Mouse (Mus musculus) gastrocnemius, adult 2 months (tissue): ENCODE data around the gene Ina. TPM values are rescaled to one million over a fixed set of nuclear protein-coding genes. Genes with fewer than 3 reads are reported as not detected.
A peak's percentile ranks its signal among the peaks of the same experiment; 100 is the strongest.

Source experiments
- DNase-seq: peaks from one replicate; pipeline ENCODE4 v3.0.0; 2022
- H3K27ac ChIP-seq: fragments of 200-600 bp; 2 replicates; pipeline ENCODE4 v1.8.1; 2022; ENCODE audit warnings: mild to moderate bottlenecking
- H3K4me3 ChIP-seq: fragments of 200-600 bp; 2 replicates; pipeline ENCODE4 v1.8.1; 2022; ENCODE audit warnings: mild to moderate bottlenecking, moderate library complexity
- CTCF ChIP-seq: fragments of 200-600 bp; IDR thresholded peaks from 2 replicates; pipeline ENCODE4 v1.8.1; 2022; ENCODE audit warnings: antibody characterized with exemption, mild to moderate bottlenecking, moderate library complexity
- intact Hi-C: fragments of 180-260 bp; cut with DNase I; formaldehyde crosslinking; loops from one replicate; pipeline ENCODE4 v1.15.1; 2025
- total RNA-seq, 2 experiments: library from RNA; stranded (reverse); gene quantifications; 2 replicates each; pipeline ENCODE4 v1.2.3; 2021

Ina gene
- total RNA-seq, 2 experiments from 2014 or later = not detected

DNA sequence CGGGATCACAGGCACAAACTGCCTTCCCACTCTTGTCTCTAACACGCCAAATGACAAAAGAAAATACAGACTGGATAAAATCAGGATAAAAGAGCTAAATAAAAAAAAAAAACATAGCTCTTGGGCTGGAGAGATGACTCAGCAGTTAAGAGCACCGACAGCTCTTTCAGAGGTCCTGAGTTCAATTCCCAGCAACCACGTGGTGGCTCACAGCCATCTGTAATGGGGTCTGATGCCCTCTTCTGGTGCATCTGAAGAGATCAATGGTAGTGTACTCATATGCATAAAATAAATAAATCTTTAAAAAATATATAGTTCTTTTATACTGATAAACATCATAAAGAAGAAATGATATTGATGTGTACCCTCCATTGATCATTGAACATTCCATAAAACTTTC, 38.4 kb downstream of the Ina start:
- Histone ChIP-seq H3K27ac (no peak overlapping the region), H3K4me3 (no peak overlapping the region)
- no peak for DNase-seq
- no peak for TF ChIP-seq CTCF
- intact Hi-C loops = no loop called here

DNA sequence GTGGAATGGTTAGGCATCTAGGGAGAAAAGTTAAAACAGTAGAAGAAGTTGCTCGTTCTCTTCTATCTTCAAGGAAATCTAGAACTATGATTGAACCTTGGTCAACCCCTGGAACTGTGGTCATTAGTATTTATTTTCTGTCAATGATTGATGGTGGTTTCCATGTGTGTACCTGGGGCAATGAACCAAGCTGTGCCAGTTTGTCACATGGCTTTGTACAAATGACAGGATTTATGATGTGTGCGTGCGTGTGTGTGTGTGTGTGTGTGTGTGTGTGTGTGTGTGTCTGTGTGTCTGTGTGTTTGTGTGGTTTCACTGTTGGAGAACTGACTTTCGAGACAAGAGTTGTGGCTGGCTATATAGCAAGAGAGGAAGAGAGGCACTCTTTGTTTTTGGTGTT, 39.0 kb downstream of the Ina start:
- no peak overlapping the region for H3K27ac ChIP-seq
- DNase-seq = no peak
- TF ChIP-seq CTCF = no peak
- intact Hi-C loops = no loop called here
- no peak overlapping the region for H3K4me3 ChIP-seq

DNA sequence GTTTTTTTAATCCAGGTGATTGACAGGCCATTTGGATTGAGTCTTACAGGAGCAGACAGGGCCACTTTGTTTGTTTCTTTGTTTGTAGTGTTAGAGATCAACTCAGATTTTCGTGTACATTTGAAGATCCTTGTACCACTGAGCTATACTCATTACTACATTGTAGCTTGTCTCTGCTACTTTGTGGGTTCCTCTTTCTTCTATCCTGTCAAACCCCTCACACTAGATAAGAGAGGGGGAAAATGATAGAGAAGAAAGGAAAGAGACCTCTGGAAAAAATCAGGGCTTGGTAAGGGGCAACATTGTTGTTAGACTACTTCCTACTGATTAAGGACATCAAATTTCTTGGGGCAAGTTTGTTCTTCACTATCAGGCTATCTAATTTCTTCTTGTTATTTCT, 43.2 kb downstream of the Ina start:
- no peak for DNase-seq
- no peak for TF ChIP-seq CTCF
- Histone ChIP-seq H3K4me3 (no peak overlapping the region), H3K27ac (no peak overlapping the region)
- intact Hi-C loops = no loop called here

DNA sequence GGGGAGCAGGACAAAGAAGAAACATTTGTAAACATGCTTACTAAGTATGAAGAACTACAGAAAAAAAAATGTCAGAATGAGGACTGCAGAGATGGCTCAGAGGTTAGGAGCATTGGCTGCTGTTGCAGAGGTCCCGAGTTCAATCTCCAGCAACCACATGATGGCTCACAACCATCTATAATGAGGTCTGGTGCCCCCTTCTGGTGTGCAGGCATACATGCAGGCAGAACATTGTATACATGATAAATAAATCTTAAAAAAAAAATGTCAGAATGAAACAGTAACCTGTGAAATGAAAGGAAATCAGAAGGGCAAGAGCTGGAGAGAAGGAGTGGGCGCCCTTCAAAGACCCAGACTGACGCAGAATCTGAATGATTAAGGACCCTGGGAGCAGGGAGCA, 51.4 kb downstream of the Ina start:
- DNase-seq = no peak
- TF ChIP-seq CTCF = 0 out of 2 replicates have a peak, but pooled peaks have one; percentile 14
- Histone ChIP-seq H3K27ac (no peak overlapping the region), H3K4me3 (no peak overlapping the region)
- intact Hi-C loops = no loop called here

DNA sequence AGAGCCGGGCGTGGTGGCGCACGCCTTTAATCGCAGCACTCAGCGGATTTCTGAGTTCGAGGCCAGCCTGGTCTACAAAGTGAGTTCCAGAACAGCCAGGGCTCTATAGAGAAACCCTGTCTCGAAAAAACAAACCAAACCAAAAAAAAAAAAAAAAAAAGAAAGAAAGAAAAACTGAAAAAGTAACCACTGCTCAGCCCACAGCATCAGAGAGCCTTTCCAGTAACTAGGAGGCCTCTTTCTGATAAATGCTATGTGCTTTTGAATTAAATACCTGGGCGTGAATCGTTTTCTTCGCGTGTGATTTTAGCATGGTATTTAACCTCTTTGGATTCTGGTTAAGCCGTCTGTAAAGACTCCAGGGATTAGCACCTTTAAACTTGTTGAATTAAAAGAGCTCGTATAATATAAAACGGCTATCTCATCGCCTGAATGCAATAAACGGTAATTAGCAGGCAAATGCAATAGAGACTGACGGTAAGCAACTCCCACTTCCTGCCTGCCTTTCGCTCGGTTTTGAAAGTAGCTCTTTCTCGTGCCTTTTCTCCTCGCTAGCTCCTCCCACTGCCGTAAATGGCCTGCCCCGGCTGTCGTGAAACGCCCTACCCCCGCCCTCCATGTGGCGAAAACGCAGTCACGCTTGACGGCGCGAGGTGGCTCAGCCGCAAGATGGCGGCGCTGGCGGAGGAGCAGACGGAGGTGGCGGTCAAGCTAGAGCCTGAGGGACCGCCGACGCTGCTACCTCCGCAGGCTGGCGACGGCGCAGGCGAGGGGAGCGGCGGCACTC, 52.8 kb downstream of the Ina start, which contains the start of gene Taf5:
Gene Taf5 (plus strand): TSS at position 651 of the 787 bp plus-strand sequence.
- peak; percentile 1; the same call in 1 of the 2 replicates for TF ChIP-seq CTCF
- peak; percentile 98 for DNase-seq
- peak within 1 kb of the TSS; percentile 93 for H3K27ac ChIP-seq
- H3K4me3 ChIP-seq = peak within 1 kb of the TSS; percentile 92
- intact Hi-C loops = no loop called here

DNA sequence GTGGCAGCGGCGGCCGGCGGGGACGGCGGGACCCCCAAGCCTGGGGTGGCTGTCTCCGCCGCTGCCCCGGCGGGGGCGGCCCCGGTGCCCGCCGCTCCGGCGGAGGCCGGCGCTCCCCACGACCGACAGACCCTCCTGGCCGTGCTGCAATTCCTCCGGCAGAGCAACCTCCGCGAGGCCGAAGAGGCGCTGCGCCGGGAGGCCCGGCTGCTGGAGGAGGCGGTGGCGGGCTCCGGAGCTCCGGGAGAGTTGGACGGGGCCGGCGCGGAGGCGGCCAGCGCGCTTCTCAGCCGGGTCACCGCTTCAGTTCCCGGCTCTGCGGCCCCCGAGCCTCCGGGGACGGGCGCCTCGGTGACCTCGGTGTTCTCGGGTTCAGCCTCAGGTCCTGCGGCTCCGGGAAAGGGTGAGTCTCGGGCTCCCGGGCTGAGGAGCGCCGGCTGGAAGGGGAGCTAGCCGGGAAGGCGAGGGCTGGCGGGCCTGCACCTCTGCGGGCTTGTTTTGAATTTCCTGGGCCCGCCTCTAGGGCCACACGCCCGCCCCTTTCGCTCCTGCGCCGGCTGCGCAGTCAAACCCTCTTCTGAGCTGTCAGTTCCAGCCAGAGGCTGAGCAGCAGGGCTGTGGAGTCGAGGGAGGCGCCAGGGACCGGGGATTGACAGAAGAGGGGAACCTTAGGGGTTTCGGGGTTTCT, 53.6 kb downstream of the Ina start:
- H3K27ac ChIP-seq = peak overlapping the region; percentile 93
- TF ChIP-seq CTCF = peak; percentile 26; the same call in 1 of the 2 replicates
- intact Hi-C loops = no loop called here
- peak overlapping the region; percentile 92 for H3K4me3 ChIP-seq
- peak; percentile 90 for DNase-seq

Other genes with a start within 250 kb of the Ina start
- 10 to 100 TPM in 1 of 2 experiments, 1 to 10 TPM in 1; 9.5 to 18.2 TPM for gene Nt5c2, start 455 bp downstream of the Ina start, total RNA-seq
- 1 to 10 TPM; 4.7 to 5.3 TPM for gene Pcgf6, start 36.2 kb downstream of the Ina start, total RNA-seq
- gene Taf5, start 53.0 kb downstream of the Ina start, total RNA-seq = 1 to 10 TPM; 2.5 to 3.3 TPM
- 1,000 to 10,000 TPM; 1,097 to 1,442 TPM for gene Usmg5, start 75.9 kb downstream of the Ina start, total RNA-seq
- gene Pdcd11, start 76.1 kb downstream of the Ina start, total RNA-seq = 1 to 10 TPM; 8.0 to 8.6 TPM
- gene Calhm2, start 123.6 kb downstream of the Ina start, total RNA-seq = 1 to 10 TPM; 1.6 to 2.3 TPM
- not detected for gene Calhm1, start 129.6 kb downstream of the Ina start, total RNA-seq
- not detected for gene Calhm3, start 143.1 kb downstream of the Ina start, total RNA-seq
- 100 to 1,000 TPM; 124 to 133 TPM for gene Neurl1a, start 164.1 kb downstream of the Ina start, total RNA-seq